Mouse (Mus musculus) layer of hippocampus, adult 9-10 months (tissue): ENCODE results near the gene Slc46a2.

Experiments
- DNase-seq: peaks from one replicate; pipeline ENCODE4 v3.0.0; 2022; ENCODE audit warnings: low spot score

Slc46a2 gene

DNA sequence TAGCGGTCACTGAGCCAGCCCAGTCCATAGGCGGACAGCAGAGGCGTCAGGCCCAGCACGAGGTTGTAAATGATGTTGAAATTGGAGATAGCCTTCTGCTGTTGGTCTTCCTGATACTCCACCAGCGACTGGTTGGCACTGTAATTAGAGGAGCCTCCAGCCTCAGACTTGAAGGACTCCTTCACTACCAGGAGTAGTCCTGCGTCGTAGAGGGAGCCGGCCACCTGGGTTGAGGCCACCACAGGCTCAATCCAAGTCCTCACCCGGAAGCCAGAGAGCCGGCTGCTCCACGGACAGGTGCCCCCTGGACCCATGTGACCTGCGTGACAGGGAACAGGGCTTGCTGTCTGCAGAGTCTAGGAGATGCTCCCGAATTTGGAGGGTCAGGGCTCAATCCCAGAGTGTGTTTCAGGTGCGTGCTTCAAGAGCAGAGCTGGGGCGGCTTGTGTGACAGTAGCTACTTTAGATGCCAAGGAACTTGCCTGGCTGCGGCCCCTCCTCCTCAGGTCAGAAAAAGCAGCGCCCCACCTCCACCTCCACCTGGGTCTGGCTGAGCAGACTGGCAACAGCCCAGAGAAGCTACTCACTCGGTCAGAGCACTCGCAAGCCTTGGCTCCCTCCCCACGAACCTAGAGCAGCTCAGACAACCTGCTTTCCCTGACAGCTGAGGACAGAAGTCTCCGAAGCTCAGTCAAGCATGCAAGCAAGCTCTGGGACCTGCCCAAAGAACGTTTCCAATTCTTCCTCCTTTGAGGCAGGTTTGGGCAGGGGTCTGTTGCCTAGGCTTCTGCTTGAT lies at the start of gene Slc46a2:
Gene Slc46a2 (minus strand): TSS at position 449 of the 796 bp plus-strand sequence.
- DNase-seq: no peak

DNA sequence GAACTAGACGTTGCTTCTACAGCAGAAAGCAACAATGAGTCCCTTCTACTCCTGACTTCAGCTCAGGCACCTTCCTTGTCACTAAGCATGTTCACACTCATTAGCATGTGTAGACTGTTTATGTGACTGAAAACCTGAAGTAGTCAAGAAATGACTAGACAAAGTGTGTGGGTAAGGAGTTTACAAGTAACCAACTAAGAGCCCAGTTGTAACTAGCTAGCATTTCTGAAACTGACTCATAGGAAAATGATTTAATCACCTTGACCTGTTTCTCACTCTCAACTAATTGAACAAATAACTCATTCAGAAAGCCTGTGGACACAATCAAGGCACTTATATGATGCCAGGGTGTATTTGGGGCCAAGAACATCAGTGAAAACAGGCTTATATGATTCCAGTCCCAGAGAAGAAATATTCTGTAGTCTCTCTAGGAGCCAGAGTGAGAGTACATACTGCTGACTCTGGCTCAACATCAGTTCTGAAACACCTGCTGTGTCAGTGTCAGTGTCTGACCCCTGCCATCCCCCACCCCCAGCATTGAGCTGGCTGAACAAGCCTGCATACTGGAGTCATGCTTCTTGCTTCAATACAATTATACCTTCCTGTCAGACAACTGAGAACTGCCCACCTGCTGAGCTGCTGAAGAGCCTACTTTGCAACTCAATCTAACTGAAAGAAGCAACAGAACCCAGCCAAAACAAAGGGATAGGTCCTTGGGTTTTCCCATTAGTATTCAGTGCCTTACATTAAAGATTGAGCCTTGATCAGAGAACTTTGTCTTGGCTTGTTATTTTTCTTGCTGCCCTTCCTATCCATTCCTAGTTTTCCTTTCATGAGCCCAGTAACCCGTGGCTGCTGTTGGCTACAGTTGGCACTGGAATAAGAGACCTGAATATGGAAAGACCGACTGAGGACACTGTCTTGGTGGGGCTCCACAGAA lies 48.8 kb upstream of the Slc46a2 start, which contains the start of gene Mup6:
Gene Mup6 (plus strand): TSS at position 890 of the 940 bp plus-strand sequence.
- no peak for DNase-seq

DNA sequence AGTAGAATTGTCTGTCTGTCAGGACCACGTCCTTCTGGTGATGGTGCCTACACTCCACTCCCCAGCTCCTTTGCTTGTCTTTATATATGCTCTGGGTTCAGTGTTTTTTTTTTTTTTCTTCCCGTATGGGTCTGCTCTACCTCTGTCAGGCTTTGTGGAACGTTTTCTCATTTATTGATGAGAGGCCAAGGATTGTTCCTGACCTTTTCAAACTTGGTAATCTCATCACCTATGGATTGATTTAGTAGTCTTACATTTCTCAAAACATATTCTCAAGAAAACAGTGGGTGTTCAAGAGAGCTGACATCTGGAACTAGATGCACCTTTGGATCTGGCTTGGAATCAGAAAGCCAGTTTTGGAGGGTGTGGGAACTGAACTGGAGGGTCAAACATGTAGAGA lies 45.8 kb upstream of the Slc46a2 start, which contains the start of gene Mup4:
Gene Mup4 (minus strand): TSS at position 101 of the 400 bp plus-strand sequence.
- DNase-seq: no peak

DNA sequence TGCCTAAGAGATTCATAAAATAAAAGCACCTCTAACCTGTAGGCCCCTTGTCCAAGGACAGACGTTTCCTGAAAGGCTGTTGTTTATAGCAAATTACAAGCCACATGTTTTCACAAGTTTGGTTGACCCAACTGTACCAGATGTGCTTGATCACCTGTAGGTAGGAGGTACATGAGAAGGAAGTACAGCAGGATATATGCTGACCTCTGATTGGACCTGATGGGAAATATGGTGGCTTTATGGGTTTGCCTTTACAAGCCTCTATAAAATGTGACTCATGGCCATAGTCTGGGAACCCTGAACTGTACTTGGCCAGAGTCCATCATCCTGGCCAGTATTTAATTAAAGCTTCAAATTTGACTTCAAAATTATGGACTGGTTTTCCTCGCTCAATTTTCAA lies 22.7 kb upstream of the Slc46a2 start:
- DNase-seq: no peak

DNA sequence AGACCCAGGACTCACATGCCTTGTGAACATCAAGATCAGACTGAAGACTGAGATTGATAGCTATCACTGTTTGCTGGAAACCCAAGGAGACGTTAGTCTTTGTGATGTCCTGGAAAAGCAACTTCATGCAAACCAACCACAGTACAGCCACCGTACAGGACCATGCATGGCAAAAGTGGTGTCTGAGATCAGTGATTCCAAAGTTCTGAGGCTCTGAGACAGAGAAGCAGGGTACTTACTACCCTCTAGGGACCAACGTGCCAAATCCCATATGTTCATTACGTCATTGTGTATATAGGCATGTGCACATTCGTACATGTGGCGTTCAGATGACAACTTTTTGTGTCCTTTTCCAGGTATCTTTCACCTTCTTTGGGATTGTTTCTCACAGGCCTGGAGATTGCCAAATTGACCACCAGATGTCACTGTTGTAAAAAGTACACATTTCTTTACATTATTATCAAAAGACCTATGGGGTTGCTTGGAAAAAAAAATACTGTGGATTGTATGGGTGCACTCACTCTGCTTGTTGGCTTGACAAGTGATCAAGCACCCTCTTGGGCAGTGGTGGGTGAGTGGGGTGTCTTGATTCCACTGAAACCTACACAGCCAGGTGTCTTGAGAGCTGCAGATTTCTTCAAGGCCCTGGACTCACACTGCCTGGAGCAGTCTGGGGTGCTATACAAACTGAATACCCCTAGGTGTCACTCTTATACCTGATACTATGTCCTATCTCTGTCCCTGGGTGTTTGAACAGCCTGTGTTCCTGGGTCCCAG lies 17.8 kb upstream of the Slc46a2 start:
- no peak for DNase-seq

DNA sequence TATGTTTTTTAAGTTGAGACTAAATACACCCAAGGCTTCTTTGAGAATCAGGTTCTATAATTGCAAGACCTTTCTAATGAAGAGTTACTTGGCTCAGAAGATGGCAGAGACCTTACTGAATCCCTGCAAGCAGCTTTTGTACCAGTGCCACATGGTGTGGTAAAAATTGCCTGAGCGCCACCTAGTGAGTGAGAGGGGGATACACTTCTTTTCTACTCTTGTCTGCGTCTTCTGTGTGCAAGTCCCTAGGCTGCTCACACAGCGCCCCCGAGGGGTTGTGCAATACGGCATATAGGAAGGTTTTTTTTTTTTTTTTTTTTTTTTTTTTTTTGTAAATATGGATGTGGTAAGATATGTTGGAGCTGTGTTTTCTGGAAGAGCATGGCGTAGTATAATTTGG lies 13.5 kb upstream of the Slc46a2 start:
- DNase-seq: peak; percentile 54

GRCm38 (mm10) chr4:59927666-59928065 lies 12.8 kb upstream of the Slc46a2 start:
- no peak for DNase-seq

DNA sequence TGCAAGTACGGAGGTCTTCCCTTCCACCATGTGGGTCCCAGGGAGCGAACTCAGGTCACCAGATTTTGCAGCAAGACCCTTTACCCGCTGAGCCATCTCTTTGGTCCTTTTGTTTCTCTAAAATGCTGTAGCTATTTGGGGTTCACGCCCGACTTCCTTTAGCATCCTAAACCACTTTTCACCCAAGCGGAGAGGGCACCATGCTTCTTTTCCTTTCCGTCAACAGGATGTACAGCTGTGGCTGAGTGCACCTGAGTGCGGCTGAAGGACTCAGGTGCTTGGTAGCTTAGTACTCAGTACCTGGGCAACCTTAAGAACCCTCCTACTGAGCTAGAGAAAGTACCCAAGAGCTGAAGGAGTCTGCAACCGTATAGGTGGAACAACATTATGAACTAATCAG lies 10.2 kb upstream of the Slc46a2 start:
- no peak for DNase-seq

- no peak for DNase-seq
Observed at GRCm38 (mm10) chr4:59917966-59918365, 3.1 kb upstream of the Slc46a2 start.

DNA sequence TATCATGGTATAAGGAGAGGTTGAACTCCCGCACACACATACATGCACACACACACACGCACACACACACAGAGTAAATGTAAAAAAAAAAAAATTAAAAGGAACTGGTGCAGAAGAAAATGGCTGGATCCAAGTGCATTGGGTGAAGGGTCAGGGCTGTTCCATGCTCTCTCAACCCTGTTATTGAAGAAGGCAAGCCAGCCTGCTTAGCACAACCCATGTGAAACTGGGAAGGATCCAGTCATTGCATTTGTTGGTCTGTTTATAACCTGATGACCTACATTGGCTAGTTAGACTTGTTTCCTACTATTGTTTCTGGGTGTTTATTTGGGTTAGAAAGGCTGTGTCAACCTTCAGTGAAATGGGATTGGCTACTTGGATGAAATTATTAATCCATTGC lies 6.1 kb downstream of the Slc46a2 start:
- DNase-seq: no peak

DNA sequence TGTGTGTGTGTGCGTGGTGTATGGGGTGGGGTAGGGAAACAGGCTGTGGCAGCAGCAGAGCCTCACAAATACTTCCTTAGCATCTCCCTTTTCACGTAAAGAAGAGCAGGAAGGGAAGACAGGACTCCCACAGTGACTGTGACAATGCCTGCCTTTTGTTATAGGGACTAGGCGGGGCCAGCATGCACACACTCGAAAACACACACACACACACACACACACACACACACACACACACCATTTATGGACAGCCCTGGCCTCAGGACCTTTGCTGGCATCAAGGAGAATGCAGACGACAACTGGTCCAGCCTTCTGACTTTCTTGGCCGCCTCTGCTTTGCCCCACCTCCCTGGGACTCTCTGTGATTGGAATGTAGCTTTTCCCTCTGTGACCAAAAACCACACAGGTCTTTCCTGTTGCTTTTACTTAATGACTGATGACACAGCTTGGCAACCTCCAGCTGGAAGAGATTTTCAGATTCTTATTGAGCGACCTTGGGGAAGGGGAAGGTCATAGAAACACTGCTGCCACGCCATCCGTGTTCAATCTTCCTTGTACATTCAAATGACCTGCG lies 7.1 kb downstream of the Slc46a2 start:
- no peak for DNase-seq

- DNase-seq: no peak
Observed at GRCm38 (mm10) chr4:59907092-59907491, 7.8 kb downstream of the Slc46a2 start.

GRCm38 (mm10) chr4:59902547-59902946 lies 12.3 kb downstream of the Slc46a2 start:
- no peak for DNase-seq

DNA sequence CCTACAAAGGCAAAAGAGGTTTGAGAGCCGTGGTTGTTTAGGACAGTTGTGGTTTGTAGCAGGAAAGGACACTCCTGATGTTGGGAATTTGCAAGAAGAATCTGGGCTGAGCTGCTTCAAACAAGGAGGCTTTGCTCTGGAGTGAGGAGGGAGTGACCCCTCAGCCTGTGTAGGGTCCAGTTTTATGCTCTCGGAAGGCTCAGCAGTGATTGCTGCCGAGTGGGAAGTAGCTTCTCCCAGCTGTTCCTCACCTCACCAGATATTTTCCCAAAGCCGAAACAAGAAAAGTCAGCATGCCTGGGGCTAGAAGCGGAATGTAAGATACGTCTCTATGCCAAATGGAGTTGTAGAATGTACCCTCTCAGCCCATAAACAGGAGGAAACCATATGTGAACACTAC lies 13.0 kb downstream of the Slc46a2 start:
- no peak for DNase-seq

DNA sequence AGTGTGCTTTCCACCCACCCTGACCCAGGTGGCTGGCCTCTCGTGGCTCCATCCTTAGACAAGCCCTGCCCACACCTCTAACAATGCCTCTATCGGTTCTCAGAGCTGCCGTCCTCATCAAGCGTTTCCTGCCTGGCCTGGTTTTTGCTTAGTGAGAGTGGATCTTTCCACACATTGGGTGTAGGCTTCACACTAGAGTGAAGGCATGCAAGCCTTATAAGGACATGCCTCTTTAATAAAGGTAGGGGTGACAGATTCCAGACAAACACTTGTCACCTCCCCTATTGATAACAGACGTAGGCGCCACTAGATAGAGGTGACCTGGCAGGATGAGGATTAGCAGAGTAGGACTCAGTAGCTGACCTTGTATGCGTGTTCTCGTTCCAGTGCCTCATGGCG lies 16.3 kb downstream of the Slc46a2 start:
- DNase-seq: no peak

DNA sequence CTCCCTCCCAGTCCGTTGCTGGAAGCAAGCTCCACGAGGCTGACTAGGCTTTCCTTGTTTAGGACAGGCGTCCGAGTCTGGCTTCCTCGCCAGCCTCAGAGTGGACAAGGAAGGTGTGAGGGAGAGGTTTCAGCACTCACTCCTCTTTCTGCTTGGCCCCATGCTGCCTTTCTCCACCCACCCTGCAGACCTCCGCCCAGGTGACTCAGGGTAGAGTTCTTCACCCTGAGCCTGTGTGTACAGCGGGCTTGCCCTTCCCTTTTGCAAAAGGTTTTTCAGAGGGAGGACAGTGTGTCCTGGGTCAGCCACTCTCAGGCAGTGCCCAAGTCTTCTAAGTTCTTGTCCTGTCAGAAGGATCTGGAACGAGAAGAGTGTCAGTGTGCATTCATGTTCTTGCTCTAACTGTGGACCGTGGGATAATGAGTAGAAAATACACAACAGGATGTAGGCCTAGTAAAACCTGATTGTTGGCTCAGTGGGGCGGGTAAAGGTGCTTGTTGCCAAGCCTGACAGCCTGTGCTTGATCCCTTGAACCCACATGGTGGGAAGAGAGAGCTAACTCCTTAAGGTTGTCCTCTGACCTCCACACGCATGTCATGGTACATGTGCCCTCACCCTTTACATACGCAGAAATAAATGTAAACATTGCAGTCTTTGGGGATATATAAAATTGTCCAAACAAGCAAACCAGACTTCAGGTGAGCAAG lies 16.9 kb downstream of the Slc46a2 start:
- DNase-seq: no peak

DNA sequence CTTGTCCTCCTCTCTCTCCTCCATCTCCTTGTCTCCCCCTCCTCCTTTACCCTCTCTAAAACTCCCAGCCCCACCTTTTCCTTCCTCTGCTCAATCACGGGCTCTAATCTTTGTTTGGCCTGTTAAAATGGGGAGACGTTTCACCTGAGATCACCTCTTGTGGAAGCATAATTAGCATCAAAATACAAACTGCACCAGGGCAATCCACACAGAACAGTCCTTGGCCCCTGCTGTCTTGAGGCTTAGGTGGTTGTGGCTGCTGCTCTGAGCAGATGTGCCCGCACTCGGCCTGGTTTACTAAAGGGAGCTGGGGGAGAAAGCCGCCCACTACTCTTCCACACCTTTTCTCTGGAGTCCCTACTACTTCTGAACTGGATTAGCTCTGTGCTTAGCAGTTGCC lies 18.9 kb downstream of the Slc46a2 start:
- DNase-seq: no peak

DNA sequence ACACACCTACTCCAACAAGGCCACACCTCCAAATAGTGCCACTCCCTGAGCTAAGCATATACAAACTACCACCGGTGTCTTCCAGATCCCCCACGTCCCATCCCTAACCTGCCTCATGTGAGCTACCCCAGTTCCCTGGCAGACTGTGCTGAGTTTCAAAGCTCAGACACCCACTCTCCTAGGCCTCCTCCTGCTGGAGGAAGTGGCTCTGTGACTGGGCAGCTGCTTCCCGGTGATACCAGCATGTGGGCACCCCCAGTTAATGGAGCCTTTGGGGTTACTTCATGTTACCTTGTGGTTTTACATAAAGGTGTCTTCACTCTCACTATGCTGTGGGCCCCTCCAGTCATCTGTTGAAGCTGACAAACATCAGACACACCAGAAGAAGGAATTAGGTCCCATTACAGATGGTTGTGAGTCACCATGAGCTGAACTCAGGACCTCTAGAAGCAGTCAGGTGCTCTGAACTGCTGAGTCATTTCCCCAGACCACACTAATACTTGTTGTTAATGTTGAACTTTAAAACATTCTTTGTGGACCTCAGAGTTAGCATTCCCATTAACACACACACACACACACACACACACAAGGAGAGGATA lies 19.8 kb downstream of the Slc46a2 start:
- DNase-seq: no peak

DNA sequence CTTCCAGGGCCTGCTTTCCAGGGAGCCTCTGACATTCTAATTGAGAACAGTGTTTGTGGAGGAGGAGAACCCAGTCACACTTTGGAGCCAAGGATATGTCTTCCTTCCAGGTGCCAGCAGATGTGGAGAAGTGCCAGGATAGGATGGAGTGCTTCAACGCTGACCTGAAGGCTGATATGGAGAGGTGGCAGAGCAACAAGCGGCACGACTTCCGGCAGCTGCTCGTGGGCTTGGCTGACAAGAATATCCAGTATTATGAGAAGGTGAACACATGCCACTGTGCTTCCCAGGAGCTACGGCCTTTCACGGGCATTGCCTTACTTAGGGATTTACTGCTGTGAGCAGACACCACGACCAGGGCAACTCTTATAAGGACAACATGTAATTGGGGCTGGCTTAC lies 20.4 kb downstream of the Slc46a2 start:
- no peak for DNase-seq

GRCm38 (mm10) chr4:59892731-59893130 lies 22.1 kb downstream of the Slc46a2 start:
- no peak for DNase-seq
